Mouse (Mus musculus): ENCODE data around the gene Prss8. TPM values are rescaled to one million over a fixed set of nuclear protein-coding genes. Genes with fewer than 3 reads are reported as not detected.
"Not testable (repeated sequence)": the region's sequence is repeated elsewhere in the genome, so short reads cannot be mapped to it uniquely, and the experiment has no call there.

Gene Prss8
- polyA plus RNA-seq, 1 experiment from 2014 or later = 48.2 TPM

DNA sequence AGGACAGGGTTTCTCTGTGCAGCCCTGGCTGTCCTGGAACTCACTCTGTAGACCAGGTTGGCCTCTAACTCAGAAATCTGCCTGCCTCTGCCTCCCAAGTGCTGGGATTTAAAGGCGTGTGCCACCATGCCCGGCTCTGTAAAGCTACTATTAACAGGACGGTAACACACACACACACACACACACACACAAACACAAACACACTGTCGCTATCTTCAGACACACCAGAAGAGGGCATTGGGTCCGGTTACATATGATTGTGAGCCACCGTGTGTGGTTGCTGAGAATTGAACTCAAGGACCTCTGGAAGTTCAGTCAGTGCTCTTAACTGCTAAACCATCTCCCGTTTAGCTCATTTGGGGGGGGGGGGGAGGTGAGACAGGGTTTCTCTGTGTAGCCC is 34.0 kb downstream of the Prss8 start:
- Histone ChIP-seq H3K4me2 (replicated peaks; ENCODE audit: low read depth, low read length) (peak overlapping the region; percentile 75; the same call in 1 of the 2 replicates), H3K4me3 (ENCODE audit: low read depth, low read length) (peak overlapping the region; percentile 67; the same call in 1 of the 2 replicates), H3K36me3 (ENCODE audit: control insufficient read depth, insufficient read depth, low read length) (peaks cover 17% of the 10 kb centered on the region; the same call in 1 of the 2 replicates)
- 71% methylated on average over 7 of the region's 7 CpGs for WGBS
- not testable (repeated sequence) for H3K27me3 ChIP-seq (ENCODE audit: control insufficient read depth, insufficient read depth, low read length); ATAC-seq (ENCODE audit: insufficient number of reproducible peaks, insufficient read depth, low FRiP score, low read depth); H3K4me1 ChIP-seq (ENCODE audit: control insufficient read depth, insufficient read depth, low read length); H3K9me3 ChIP-seq (ENCODE audit: control insufficient read depth, low read depth, low read length); H3K9ac ChIP-seq (replicated peaks; ENCODE audit: low read depth, low read length); H3K27ac ChIP-seq (ENCODE audit: low read length)

DNA sequence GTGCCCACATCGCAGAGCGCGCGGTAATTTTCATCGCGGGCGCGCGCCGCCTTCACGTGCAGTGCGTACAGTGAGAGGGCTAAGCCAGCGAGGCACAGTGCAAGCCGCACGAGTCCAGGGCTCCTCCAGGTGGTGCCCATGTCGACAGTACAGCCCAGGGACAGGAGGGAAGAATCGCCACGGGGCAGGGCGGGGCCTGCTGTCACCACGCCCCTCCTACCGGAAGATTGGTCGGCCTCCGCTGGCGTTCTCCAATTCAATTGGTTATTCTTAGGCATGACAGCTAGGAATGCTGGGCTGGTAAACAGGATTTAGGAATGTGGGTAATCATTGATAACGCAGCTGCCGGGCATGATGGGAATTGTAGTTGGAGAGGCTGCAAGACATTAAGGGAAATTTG is 34.5 kb downstream of the Prss8 start, which contains the start of the genes Gm21974 and Vkorc1:
TSS of gene Gm21974 (minus strand) at position 13 of the 400 bp plus-strand sequence.
TSS of gene Vkorc1 (minus strand) at position 176 of the 400 bp plus-strand sequence.
- Histone ChIP-seq H3K9ac (replicated peaks; ENCODE audit: low read depth, low read length) (peak within 1 kb of the TSS; percentile 46), H3K36me3 (ENCODE audit: control insufficient read depth, insufficient read depth, low read length) (peaks cover 17% of the 10 kb centered on the region; the same call in 1 of the 2 replicates), H3K4me2 (replicated peaks; ENCODE audit: low read depth, low read length) (peak within 1 kb of the TSS; percentile 75), H3K27ac (ENCODE audit: low read length) (peak within 1 kb of the TSS; percentile 77; the same call in 1 of the 2 replicates), H3K4me1 (ENCODE audit: control insufficient read depth, insufficient read depth, low read length) (peaks cover 6% of the 10 kb centered on the region), H3K27me3 (ENCODE audit: control insufficient read depth, insufficient read depth, low read length) (no peaks in the 10 kb centered on the region), H3K9me3 (ENCODE audit: control insufficient read depth, low read depth, low read length) (no peaks in the 10 kb centered on the region), H3K4me3 (ENCODE audit: low read depth, low read length) (peak within 1 kb of the TSS; percentile 67)
- peak; percentile 97 for ATAC-seq (ENCODE audit: insufficient number of reproducible peaks, insufficient read depth, low FRiP score, low read depth)
- WGBS = under 1% methylated on average over 26 of the region's 26 CpGs

DNA sequence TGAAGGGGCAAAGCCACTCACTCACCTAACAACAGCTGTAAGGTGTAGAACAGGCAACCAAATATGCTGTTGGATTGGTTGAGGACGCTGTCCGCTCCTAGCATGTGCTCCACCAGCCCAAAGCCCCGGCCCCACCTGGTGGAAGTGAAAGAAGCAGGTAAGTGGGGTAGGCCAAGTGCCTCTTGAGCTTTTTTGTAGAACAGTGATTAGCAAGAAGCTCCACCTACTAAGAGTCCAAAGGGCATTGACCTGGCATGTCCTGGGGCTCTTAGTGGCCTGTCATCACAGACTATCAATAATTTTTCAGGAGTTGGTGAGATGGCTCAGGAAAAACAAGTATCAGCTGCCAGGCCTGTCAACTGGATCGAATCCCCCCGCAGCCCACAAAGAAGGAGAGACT is 35.4 kb downstream of the Prss8 start:
- Histone ChIP-seq H3K4me1 (ENCODE audit: control insufficient read depth, insufficient read depth, low read length) (peaks cover 6% of the 10 kb centered on the region), H3K27ac (ENCODE audit: low read length) (no peak overlapping the region), H3K4me3 (ENCODE audit: low read depth, low read length) (peak overlapping the region; percentile 67), H3K27me3 (ENCODE audit: control insufficient read depth, insufficient read depth, low read length) (no peaks in the 10 kb centered on the region), H3K36me3 (ENCODE audit: control insufficient read depth, insufficient read depth, low read length) (peaks cover 17% of the 10 kb centered on the region; the same call in 1 of the 2 replicates), H3K9me3 (ENCODE audit: control insufficient read depth, low read depth, low read length) (no peaks in the 10 kb centered on the region), H3K9ac (replicated peaks; ENCODE audit: low read depth, low read length) (peak overlapping the region; percentile 46), H3K4me2 (replicated peaks; ENCODE audit: low read depth, low read length) (peak overlapping the region; percentile 75)
- no peak for ATAC-seq (ENCODE audit: insufficient number of reproducible peaks, insufficient read depth, low FRiP score, low read depth)
- 60% methylated on average over 5 of the region's 5 CpGs for WGBS

DNA sequence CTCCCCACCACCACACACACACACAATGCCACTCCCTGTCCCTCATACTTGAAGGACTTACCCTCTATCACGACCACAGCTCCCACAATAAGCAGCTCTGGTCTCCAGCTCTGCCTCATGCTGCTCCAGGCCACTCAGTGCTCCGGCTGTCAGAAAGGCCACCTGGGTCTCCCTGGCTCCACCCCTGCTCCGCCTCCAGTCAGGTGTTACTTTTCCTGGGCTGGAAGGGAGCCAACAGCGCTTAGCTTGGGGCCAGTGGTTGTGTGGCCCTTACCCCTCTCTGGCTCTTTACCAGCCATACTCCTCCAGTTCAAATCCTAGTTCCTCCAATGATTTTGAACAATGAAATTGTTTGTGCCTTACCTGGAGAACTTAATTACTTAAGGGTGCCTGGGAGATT is 39.1 kb downstream of the Prss8 start, which contains the start of gene Prss53:
TSS of gene Prss53 (minus strand) at position 173 of the 400 bp plus-strand sequence.
- Histone ChIP-seq H3K4me1 (ENCODE audit: control insufficient read depth, insufficient read depth, low read length) (peaks cover 6% of the 10 kb centered on the region), H3K9me3 (ENCODE audit: control insufficient read depth, low read depth, low read length) (no peaks in the 10 kb centered on the region), H3K9ac (replicated peaks; ENCODE audit: low read depth, low read length) (no peak within 1 kb of the TSS), H3K4me3 (ENCODE audit: low read depth, low read length) (no peak within 1 kb of the TSS), H3K36me3 (ENCODE audit: control insufficient read depth, insufficient read depth, low read length) (peaks cover 40% of the 10 kb centered on the region), H3K27ac (ENCODE audit: low read length) (no peak within 1 kb of the TSS), H3K4me2 (replicated peaks; ENCODE audit: low read depth, low read length) (no peak within 1 kb of the TSS), H3K27me3 (ENCODE audit: control insufficient read depth, insufficient read depth, low read length) (no peaks in the 10 kb centered on the region)
- WGBS = 23% methylated on average over 4 of the region's 4 CpGs
- ATAC-seq (ENCODE audit: insufficient number of reproducible peaks, insufficient read depth, low FRiP score, low read depth) = no peak

DNA sequence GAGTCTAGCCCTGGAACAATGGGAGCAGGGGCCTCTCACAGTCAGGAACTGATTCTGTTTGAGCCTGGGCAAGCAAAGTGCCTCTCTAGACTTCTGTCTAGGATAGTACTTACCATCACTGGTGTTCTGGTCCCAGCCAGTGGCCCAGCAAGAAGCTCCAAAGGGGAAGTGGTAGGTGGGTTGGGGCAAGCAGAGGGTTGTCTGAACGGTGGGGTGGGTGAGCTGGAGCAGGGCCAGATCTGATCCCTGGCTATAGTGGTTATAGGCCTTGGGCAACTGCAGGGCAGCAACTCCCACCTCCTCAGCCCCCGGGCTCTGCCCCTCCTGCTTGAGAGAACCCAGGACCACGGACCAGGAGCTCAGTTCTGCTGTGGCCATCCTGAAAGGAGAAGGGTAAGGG is 41.1 kb downstream of the Prss8 start:
- no peak for ATAC-seq (ENCODE audit: insufficient number of reproducible peaks, insufficient read depth, low FRiP score, low read depth)
- no peak overlapping the region for H3K9ac ChIP-seq (replicated peaks; ENCODE audit: low read depth, low read length)
- H3K4me3 ChIP-seq (ENCODE audit: low read depth, low read length) = no peak overlapping the region
- H3K36me3 ChIP-seq (ENCODE audit: control insufficient read depth, insufficient read depth, low read length) = peaks cover 55% of the 10 kb centered on the region
- H3K4me2 ChIP-seq (replicated peaks; ENCODE audit: low read depth, low read length) = no peak overlapping the region
- no peaks in the 10 kb centered on the region for H3K9me3 ChIP-seq (ENCODE audit: control insufficient read depth, low read depth, low read length)
- H3K27me3 ChIP-seq (ENCODE audit: control insufficient read depth, insufficient read depth, low read length) = no peaks in the 10 kb centered on the region
- 72% methylated on average over 3 of the region's 3 CpGs for WGBS
- H3K27ac ChIP-seq (ENCODE audit: low read length) = no peak overlapping the region
- peaks cover under 1% of the 10 kb centered on the region; the same call in 1 of the 2 replicates for H3K4me1 ChIP-seq (ENCODE audit: control insufficient read depth, insufficient read depth, low read length)

DNA sequence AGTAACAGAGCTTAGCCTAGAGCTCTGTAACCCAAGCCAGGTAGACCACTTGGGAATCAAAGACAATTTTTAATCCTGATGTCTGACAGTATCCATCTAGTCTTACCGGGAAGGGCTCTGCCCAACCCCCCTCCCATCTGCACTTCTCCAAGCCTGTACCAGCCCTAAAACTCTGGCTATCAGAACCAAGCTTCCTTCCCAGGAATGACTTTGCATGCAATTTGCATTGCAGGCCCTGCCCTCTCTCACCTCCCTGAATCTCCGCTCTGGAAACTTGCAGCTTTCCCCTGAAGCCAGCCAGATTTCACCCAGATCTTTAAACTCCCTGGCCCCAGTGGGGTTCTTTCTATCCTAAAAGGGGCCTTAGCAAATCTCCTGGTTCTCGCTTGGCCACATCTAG is 42.1 kb downstream of the Prss8 start:
- H3K4me1 ChIP-seq (ENCODE audit: control insufficient read depth, insufficient read depth, low read length) = peaks cover 4% of the 10 kb centered on the region; the same call in 1 of the 2 replicates
- H3K4me3 ChIP-seq (ENCODE audit: low read depth, low read length) = no peak overlapping the region
- no peak for ATAC-seq (ENCODE audit: insufficient number of reproducible peaks, insufficient read depth, low FRiP score, low read depth)
- WGBS = 82% methylated on average over 3 of the region's 3 CpGs
- H3K4me2 ChIP-seq (replicated peaks; ENCODE audit: low read depth, low read length) = no peak overlapping the region
- H3K9me3 ChIP-seq (ENCODE audit: control insufficient read depth, low read depth, low read length) = no peaks in the 10 kb centered on the region
- no peak overlapping the region for H3K27ac ChIP-seq (ENCODE audit: low read length)
- H3K27me3 ChIP-seq (ENCODE audit: control insufficient read depth, insufficient read depth, low read length) = no peaks in the 10 kb centered on the region
- H3K9ac ChIP-seq (replicated peaks; ENCODE audit: low read depth, low read length) = no peak overlapping the region
- H3K36me3 ChIP-seq (ENCODE audit: control insufficient read depth, insufficient read depth, low read length) = peaks cover 60% of the 10 kb centered on the region

DNA sequence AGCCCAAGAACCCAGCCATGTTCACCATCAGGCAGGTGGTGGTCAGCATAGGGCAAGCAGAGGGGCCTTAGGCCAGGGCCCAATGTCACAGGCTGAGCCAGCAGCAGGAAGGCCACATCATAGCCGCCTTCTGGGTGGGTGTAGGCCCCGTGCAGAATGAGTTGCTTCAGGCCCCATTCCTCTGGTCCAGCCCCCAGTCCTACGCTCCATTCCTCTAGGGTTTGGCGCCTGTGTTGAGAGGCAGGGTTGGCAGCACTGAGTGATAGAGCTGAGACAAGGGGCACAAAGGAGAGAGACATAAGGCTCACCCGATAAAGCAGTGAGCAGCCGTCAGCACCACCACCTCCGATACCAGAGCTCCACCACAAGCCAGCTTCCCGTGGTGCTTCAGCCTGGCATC is 42.7 kb downstream of the Prss8 start:
- peaks cover 4% of the 10 kb centered on the region; the same call in 1 of the 2 replicates for H3K4me1 ChIP-seq (ENCODE audit: control insufficient read depth, insufficient read depth, low read length)
- peaks cover 59% of the 10 kb centered on the region for H3K36me3 ChIP-seq (ENCODE audit: control insufficient read depth, insufficient read depth, low read length)
- H3K9ac ChIP-seq (replicated peaks; ENCODE audit: low read depth, low read length) = no peak overlapping the region
- H3K9me3 ChIP-seq (ENCODE audit: control insufficient read depth, low read depth, low read length) = no peaks in the 10 kb centered on the region
- no peak overlapping the region for H3K27ac ChIP-seq (ENCODE audit: low read length)
- no peak for ATAC-seq (ENCODE audit: insufficient number of reproducible peaks, insufficient read depth, low FRiP score, low read depth)
- no peak overlapping the region for H3K4me3 ChIP-seq (ENCODE audit: low read depth, low read length)
- WGBS = 85% methylated on average over 8 of the region's 8 CpGs
- no peak overlapping the region for H3K4me2 ChIP-seq (replicated peaks; ENCODE audit: low read depth, low read length)
- no peaks in the 10 kb centered on the region for H3K27me3 ChIP-seq (ENCODE audit: control insufficient read depth, insufficient read depth, low read length)

DNA sequence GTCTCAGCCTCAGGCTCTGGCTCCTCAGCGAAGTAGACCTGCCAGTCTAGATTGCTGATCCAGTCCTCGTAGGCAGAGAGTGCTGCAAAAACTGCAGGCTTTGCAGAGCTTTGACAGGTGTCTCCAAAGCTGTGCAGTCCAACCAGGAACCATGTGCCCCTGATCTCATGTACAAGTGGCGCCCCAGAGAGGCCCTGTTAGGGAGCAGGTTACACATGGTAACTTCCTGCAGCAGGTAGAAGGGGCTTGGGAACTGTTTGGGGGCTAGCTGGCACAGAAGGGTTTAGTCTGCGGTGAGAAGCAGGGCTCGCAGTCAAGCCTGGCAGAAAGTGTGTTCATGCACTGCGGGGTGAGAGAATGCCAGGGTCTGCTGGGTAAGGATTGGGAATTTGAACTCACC is 43.4 kb downstream of the Prss8 start:
- WGBS = 87% methylated on average over 6 of the region's 6 CpGs
- Histone ChIP-seq H3K36me3 (ENCODE audit: control insufficient read depth, insufficient read depth, low read length) (peaks cover 63% of the 10 kb centered on the region), H3K4me3 (ENCODE audit: low read depth, low read length) (no peak overlapping the region), H3K9me3 (ENCODE audit: control insufficient read depth, low read depth, low read length) (no peaks in the 10 kb centered on the region), H3K9ac (replicated peaks; ENCODE audit: low read depth, low read length) (no peak overlapping the region), H3K27ac (ENCODE audit: low read length) (no peak overlapping the region), H3K4me2 (replicated peaks; ENCODE audit: low read depth, low read length) (no peak overlapping the region), H3K4me1 (ENCODE audit: control insufficient read depth, insufficient read depth, low read length) (peaks cover 4% of the 10 kb centered on the region; the same call in 1 of the 2 replicates), H3K27me3 (ENCODE audit: control insufficient read depth, insufficient read depth, low read length) (no peaks in the 10 kb centered on the region)
- ATAC-seq (ENCODE audit: insufficient number of reproducible peaks, insufficient read depth, low FRiP score, low read depth) = no peak

DNA sequence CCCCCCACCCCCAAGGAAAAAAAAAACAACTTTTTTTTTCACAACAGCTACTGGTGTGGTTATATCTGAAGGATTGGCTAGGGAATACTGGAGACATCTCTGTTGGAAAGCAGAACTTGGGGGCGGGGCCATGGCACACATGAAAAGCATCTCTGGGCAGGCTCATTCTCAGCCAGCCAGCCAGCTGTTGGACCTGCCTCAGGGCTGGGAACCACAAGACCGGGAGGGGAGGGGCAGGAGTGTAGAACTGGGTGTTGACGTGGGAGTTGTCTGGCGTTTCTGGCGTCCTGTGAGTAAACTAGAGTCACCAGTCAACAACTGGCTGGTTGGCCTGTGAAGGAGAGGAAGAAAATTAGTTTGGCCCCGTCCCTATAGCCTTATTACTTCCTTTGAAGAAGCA is 44.0 kb downstream of the Prss8 start:
- no peak overlapping the region for H3K27ac ChIP-seq (ENCODE audit: low read length)
- H3K9me3 ChIP-seq (ENCODE audit: control insufficient read depth, low read depth, low read length) = no peaks in the 10 kb centered on the region
- H3K4me1 ChIP-seq (ENCODE audit: control insufficient read depth, insufficient read depth, low read length) = peaks cover 4% of the 10 kb centered on the region; the same call in 1 of the 2 replicates
- peaks cover 67% of the 10 kb centered on the region for H3K36me3 ChIP-seq (ENCODE audit: control insufficient read depth, insufficient read depth, low read length)
- H3K27me3 ChIP-seq (ENCODE audit: control insufficient read depth, insufficient read depth, low read length) = no peaks in the 10 kb centered on the region
- H3K4me2 ChIP-seq (replicated peaks; ENCODE audit: low read depth, low read length) = no peak overlapping the region
- ATAC-seq (ENCODE audit: insufficient number of reproducible peaks, insufficient read depth, low FRiP score, low read depth) = no peak
- WGBS = 64% methylated on average over 6 of the region's 6 CpGs
- no peak overlapping the region for H3K4me3 ChIP-seq (ENCODE audit: low read depth, low read length)
- no peak overlapping the region for H3K9ac ChIP-seq (replicated peaks; ENCODE audit: low read depth, low read length)

All from stomach, embryonic 14.5 days (tissue).